Mouse (Mus musculus): ENCODE measurements around the gene Slc24a5. TPM values are rescaled to one million over a fixed set of nuclear protein-coding genes. Genes with fewer than 3 reads are reported as not detected.
A peak's percentile ranks its signal among the peaks of the same experiment; 100 is the strongest.

The Slc24a5 gene
- polyA plus RNA-seq, 1 experiment from 2014 or later, result 0.73 TPM

GRCm38 (mm10) chr2:125032258-125032973 lies 35.5 kb upstream of the Slc24a5 start:
- Histone ChIP-seq H3K36me3 (ENCODE audit: control insufficient read depth, insufficient read depth, low read length) (no peaks in the 10 kb centered on the region), H3K4me2 (replicated peaks; ENCODE audit: low read depth) (no peak overlapping the region), H3K27ac (replicated peaks) (no peak overlapping the region), H3K4me3 (ENCODE audit: low read depth, low read length) (no peak overlapping the region), H3K9me3 (ENCODE audit: control insufficient read depth, low read length) (no peaks in the 10 kb centered on the region), H3K4me1 (replicated peaks; ENCODE audit: control insufficient read depth, insufficient read depth) (no peaks in the 10 kb centered on the region), H3K9ac (ENCODE audit: low read length) (no peak overlapping the region), H3K27me3 (ENCODE audit: control insufficient read depth, insufficient read depth, low read length) (no peaks in the 10 kb centered on the region)
- ATAC-seq (ENCODE audit: low FRiP score, low TSS enrichment), result no peak
- WGBS, result 60% methylated on average over 17 of the region's 17 CpGs
- no peak for DNase-seq (ENCODE audit: low spot score)
- TF ChIP-seq CTCF (IDR thresholded peaks at IDR 0.05; ENCODE audit: low read depth) (no peak), EP300 (optimal IDR thresholded peaks at IDR 0.05) (no peak)

GRCm38 (mm10) chr2:125033042-125033743 lies 34.7 kb upstream of the Slc24a5 start:
- Histone ChIP-seq H3K9ac (ENCODE audit: low read length) (no peak overlapping the region), H3K4me3 (ENCODE audit: low read depth, low read length) (no peak overlapping the region), H3K4me2 (replicated peaks; ENCODE audit: low read depth) (no peak overlapping the region), H3K4me1 (replicated peaks; ENCODE audit: control insufficient read depth, insufficient read depth) (no peaks in the 10 kb centered on the region), H3K27ac (replicated peaks) (no peak overlapping the region), H3K27me3 (ENCODE audit: control insufficient read depth, insufficient read depth, low read length) (no peaks in the 10 kb centered on the region), H3K36me3 (ENCODE audit: control insufficient read depth, insufficient read depth, low read length) (no peaks in the 10 kb centered on the region), H3K9me3 (ENCODE audit: control insufficient read depth, low read length) (no peaks in the 10 kb centered on the region)
- whole genome bisulfite sequencing, result 32% methylated on average over 10 of the region's 10 CpGs
- TF ChIP-seq CTCF (IDR thresholded peaks at IDR 0.05; ENCODE audit: low read depth) (no peak), EP300 (optimal IDR thresholded peaks at IDR 0.05) (no peak)
- DNase-seq (ENCODE audit: low spot score) (no peak), ATAC-seq (ENCODE audit: low FRiP score, low TSS enrichment) (peak; percentile 32; the same call in 1 of the 2 replicates)

DNA sequence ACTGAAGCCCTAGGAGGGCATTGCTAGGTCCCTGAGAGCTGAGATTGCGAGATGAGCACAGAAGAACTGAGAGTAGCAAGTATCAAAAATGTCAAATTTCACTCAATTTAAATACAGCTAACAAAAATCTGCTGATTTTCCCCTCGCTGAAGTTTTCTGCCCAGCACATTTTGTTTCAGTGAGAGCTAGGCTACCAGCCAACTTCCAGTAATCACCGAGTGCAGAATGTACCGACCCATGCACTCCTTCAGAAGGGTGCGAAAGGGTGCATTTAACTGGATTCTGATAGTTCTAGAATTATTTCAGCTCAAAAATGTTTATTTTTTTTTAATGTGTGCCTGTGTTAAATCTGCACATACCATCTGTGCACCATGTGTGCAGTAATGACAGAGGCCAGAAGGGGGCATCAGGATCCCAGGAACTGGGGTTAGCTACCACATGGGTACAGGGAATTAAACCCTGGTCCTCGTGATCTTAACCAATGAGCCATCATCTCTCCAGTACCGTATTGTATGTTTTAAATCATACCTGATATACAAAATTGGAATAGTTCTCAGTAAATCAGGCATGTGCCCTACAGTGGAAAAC lies 12.5 kb upstream of the Slc24a5 start:
- Histone ChIP-seq H3K36me3 (ENCODE audit: control insufficient read depth, insufficient read depth, low read length) (no peaks in the 10 kb centered on the region), H3K27ac (replicated peaks) (no peak overlapping the region), H3K4me1 (replicated peaks; ENCODE audit: control insufficient read depth, insufficient read depth) (no peaks in the 10 kb centered on the region), H3K9ac (ENCODE audit: low read length) (no peak overlapping the region), H3K27me3 (ENCODE audit: control insufficient read depth, insufficient read depth, low read length) (no peaks in the 10 kb centered on the region), H3K9me3 (ENCODE audit: control insufficient read depth, low read length) (no peaks in the 10 kb centered on the region), H3K4me3 (ENCODE audit: low read depth, low read length) (no peak overlapping the region), H3K4me2 (replicated peaks; ENCODE audit: low read depth) (no peak overlapping the region)
- no peak for DNase-seq (ENCODE audit: low spot score)
- TF ChIP-seq CTCF (IDR thresholded peaks at IDR 0.05; ENCODE audit: low read depth) (peak; percentile 44), EP300 (optimal IDR thresholded peaks at IDR 0.05) (no peak)
- WGBS, result 75% methylated on average over 7 of the region's 7 CpGs
- ATAC-seq (ENCODE audit: low FRiP score, low TSS enrichment), result no peak

DNA sequence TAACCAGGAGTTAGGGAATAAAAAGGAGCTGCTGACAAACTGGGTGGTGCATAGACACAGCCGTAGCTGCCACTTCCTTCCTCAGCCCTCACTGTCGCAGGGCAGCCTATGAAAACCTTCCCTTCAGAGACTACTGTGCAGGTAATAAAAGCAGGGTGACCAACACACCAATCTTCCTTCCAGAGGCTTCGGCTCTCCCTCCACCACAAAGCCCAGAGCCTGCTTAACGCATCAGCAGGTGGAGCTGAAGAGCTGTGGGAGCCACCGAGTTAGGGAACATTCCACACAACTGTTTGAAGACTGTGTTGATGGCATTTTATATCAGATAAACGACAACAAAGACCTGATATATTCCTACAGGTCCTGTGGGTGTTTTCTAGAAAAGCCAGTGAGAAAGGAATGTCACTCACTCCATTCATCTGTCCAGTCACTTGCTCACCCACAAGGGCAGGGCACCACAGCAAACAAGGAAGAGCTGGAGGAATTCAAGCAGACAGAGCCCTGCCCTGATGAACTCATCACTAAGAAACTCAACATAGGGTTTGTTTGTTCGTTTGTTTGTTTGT lies 10.6 kb upstream of the Slc24a5 start:
- ATAC-seq (ENCODE audit: low FRiP score, low TSS enrichment) (no peak), DNase-seq (ENCODE audit: low spot score) (no peak)
- no peaks in the 10 kb centered on the region for H3K36me3 ChIP-seq (ENCODE audit: control insufficient read depth, insufficient read depth, low read length)
- 24% methylated on average over 7 of the region's 7 CpGs for whole genome bisulfite sequencing
- no peak overlapping the region for H3K9ac ChIP-seq (ENCODE audit: low read length)
- no peaks in the 10 kb centered on the region for H3K4me1 ChIP-seq (replicated peaks; ENCODE audit: control insufficient read depth, insufficient read depth)
- peak; percentile 65 for TF ChIP-seq CTCF (IDR thresholded peaks at IDR 0.05; ENCODE audit: low read depth)
- no peak for TF ChIP-seq EP300 (optimal IDR thresholded peaks at IDR 0.05)
- no peak overlapping the region for H3K4me2 ChIP-seq (replicated peaks; ENCODE audit: low read depth)
- H3K9me3 ChIP-seq (ENCODE audit: control insufficient read depth, low read length), result no peaks in the 10 kb centered on the region
- no peak overlapping the region for H3K27ac ChIP-seq (replicated peaks)
- no peaks in the 10 kb centered on the region for H3K27me3 ChIP-seq (ENCODE audit: control insufficient read depth, insufficient read depth, low read length)
- H3K4me3 ChIP-seq (ENCODE audit: low read depth, low read length), result no peak overlapping the region

- no peak for TF ChIP-seq EP300 (optimal IDR thresholded peaks at IDR 0.05)
- no peak for TF ChIP-seq CTCF (IDR thresholded peaks at IDR 0.05; ENCODE audit: low read depth)
- Histone ChIP-seq H3K36me3 (ENCODE audit: control insufficient read depth, insufficient read depth, low read length) (no peaks in the 10 kb centered on the region), H3K9me3 (ENCODE audit: control insufficient read depth, low read length) (no peaks in the 10 kb centered on the region), H3K9ac (ENCODE audit: low read length) (no peak overlapping the region), H3K4me3 (ENCODE audit: low read depth, low read length) (no peak overlapping the region), H3K4me1 (replicated peaks; ENCODE audit: control insufficient read depth, insufficient read depth) (no peaks in the 10 kb centered on the region), H3K27me3 (ENCODE audit: control insufficient read depth, insufficient read depth, low read length) (no peaks in the 10 kb centered on the region), H3K27ac (replicated peaks) (no peak overlapping the region), H3K4me2 (replicated peaks; ENCODE audit: low read depth) (no peak overlapping the region)
- 86% methylated on average over 7 of the region's 7 CpGs for WGBS
- DNase-seq (ENCODE audit: low spot score), result no peak
- no peak for ATAC-seq (ENCODE audit: low FRiP score, low TSS enrichment)
These were observed 6.5 kb upstream of the Slc24a5 start for GRCm38 (mm10) chr2:125061451-125061850.
